Mouse (Mus musculus) induced T-regulatory cell, adult 2 months (primary cell): ENCODE results near the gene Ypel5.

Source experiments
- DNase-seq: peaks from one replicate; pipeline ENCODE4 v3.0.0-alpha.2; 2012; ENCODE audit warnings: low read depth

The Ypel5 gene

GRCm38 (mm10) chr17:72836158-72837115, at the start of gene Ypel5:
Gene Ypel5, plus strand, starts transcription at chr17:72836453.
- DNase-seq: peak; percentile 99

GRCm38 (mm10) chr17:72787886-72788436, 48.3 kb upstream of the Ypel5 start:
- DNase-seq: no peak

GRCm38 (mm10) chr17:72793278-72793677, 43.0 kb upstream of the Ypel5 start:
- DNase-seq: no peak

- no peak for DNase-seq
These were observed 41.6 kb upstream of the Ypel5 start for GRCm38 (mm10) chr17:72794660-72795059.

GRCm38 (mm10) chr17:72795392-72796047, 40.7 kb upstream of the Ypel5 start:
- DNase-seq: no peak

- peak; percentile 40 for DNase-seq
These were observed 39.7 kb upstream of the Ypel5 start for GRCm38 (mm10) chr17:72796506-72796905.

GRCm38 (mm10) chr17:72797867-72798266, 38.4 kb upstream of the Ypel5 start:
- DNase-seq: peak; percentile 70

GRCm38 (mm10) chr17:72809942-72810654, 26.2 kb upstream of the Ypel5 start:
- DNase-seq: no peak

- DNase-seq: peak; percentile 68
These were observed 22.6 kb upstream of the Ypel5 start for GRCm38 (mm10) chr17:72813419-72814315.

GRCm38 (mm10) chr17:72817574-72817973, 18.7 kb upstream of the Ypel5 start:
- DNase-seq: no peak

GRCm38 (mm10) chr17:72819714-72820113, 16.5 kb upstream of the Ypel5 start:
- DNase-seq: no peak

- no peak for DNase-seq
These were observed 15.8 kb upstream of the Ypel5 start for GRCm38 (mm10) chr17:72820425-72820824.

- peak; percentile 35 for DNase-seq
These were observed 14.3 kb upstream of the Ypel5 start for GRCm38 (mm10) chr17:72821923-72822322.

- no peak for DNase-seq
These were observed 9.2 kb upstream of the Ypel5 start for GRCm38 (mm10) chr17:72826916-72827534.

GRCm38 (mm10) chr17:72828027-72828678, 8.1 kb upstream of the Ypel5 start:
- DNase-seq: no peak

GRCm38 (mm10) chr17:72828687-72829086, 7.6 kb upstream of the Ypel5 start:
- no peak for DNase-seq

GRCm38 (mm10) chr17:72837140-72837712, 973 bp downstream of the Ypel5 start:
- DNase-seq: peak; percentile 92

GRCm38 (mm10) chr17:72837824-72838474, 1.7 kb downstream of the Ypel5 start:
- DNase-seq: no peak

- DNase-seq: no peak
These were observed 2.7 kb downstream of the Ypel5 start for GRCm38 (mm10) chr17:72839000-72839399.
